Mouse (Mus musculus) bone marrow macrophage, adult 2 months (primary cell): Measurements from ENCODE around the gene Hbq1b.

Experiments
- CTCF ChIP-seq: IDR thresholded peaks from 2 replicates; pipeline ENCODE4 v1.5.1; 2012; ENCODE audit warnings: low read depth, mild to moderate bottlenecking, low read length, moderate library complexity
- POLR2A ChIP-seq: IDR thresholded peaks from 2 replicates; pipeline ENCODE4 v1.6.1; 2012; ENCODE audit warnings: mild to moderate bottlenecking, low read depth, low read length, borderline replicate concordance

GRCm38 (mm10) chr11:32298532-32298918 lies 11.8 kb downstream of the Hbq1b start:
- no peak for TF ChIP-seq CTCF
- TF ChIP-seq POLR2A, result no peak
